Mouse (Mus musculus) layer of hippocampus, postnatal 10 days (tissue): ENCODE data around the gene Cysltr2. TPM values are rescaled to one million over a fixed set of nuclear protein-coding genes. Genes with fewer than 3 reads are reported as not detected.

ENCODE experiments used
- DNase-seq, 2 experiments: peaks; one replicate each; pipeline ENCODE4 v3.0.0; 2021; ENCODE audit warnings: low spot score in 2 of 2
- total RNA-seq, 2 experiments: library from RNA; stranded (reverse); gene quantifications; 2 replicates each; pipeline ENCODE4 v1.2.3; 2021

The Cysltr2 gene
- total RNA-seq, 2 experiments from 2014 or later = 2.1 to 2.3 TPM

DNA sequence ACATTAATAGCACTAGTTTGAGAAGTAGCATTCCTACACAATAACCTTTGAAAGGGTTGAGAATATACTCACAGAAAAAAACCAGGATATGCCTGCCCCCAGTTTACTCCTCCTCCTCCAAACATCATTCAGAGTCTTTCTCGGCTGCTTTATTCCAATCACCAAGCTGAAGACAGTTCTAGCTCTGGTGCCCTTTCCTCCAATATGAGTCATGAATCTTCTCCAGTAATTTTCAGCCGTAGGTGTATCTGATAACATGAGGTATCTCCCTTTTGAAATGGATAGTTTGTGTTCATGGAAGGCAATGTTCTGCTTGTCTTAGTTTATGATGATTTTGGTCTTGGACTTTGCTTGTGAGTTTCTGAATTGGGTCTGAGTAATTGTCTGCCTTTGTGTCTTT is 62.9 kb downstream of the Cysltr2 start:
- DNase-seq = no peak

GRCm38 (mm10) chr14:72985113-72985512 is 63.8 kb downstream of the Cysltr2 start:
- no peak for DNase-seq

GRCm38 (mm10) chr14:72983456-72983855 is 65.5 kb downstream of the Cysltr2 start:
- peak; percentile 89 to 91 for DNase-seq

GRCm38 (mm10) chr14:72982981-72983436 is 65.9 kb downstream of the Cysltr2 start:
- no peak for DNase-seq

DNA sequence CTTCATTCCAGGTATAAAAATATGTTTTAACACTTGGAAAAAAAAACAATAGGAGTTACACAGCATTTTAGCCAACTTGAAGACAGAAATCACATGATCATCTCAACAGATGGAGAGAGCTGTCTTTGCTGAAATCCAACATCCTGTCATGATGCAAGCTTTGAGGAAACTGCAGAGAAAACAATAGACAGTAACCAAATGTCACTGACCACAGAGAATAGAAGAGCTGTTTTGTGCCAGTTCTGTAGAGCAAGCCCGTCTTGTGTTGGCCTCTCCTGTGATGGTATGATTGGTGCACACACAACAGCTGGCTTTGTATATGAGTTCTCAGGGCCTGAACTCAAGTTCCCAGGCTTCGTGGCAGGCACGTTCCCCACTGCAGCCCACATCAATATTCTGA is 68.2 kb downstream of the Cysltr2 start:
- no peak for DNase-seq

GRCm38 (mm10) chr14:72980106-72980505 is 68.8 kb downstream of the Cysltr2 start:
- no peak for DNase-seq

DNA sequence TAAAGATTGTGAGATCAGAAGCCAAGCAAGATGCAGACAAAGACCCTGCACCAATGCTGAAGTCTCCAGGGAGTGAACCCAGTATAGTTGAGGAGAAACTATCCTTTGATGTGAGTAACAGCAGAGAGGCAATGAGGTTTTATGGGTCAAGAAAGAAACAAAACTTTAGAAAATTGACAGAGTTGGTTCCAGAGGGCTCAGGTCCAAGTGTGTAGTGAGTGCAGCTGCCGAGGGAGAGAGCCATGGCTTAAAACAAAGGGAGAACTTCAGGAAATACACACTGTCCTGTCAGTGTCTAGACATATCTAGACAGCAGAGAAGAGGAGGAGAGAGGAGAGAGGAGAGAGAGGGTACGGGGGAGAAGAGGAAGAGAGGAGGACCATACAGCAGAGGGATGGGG is 72.8 kb downstream of the Cysltr2 start:
- no peak for DNase-seq

Other genes starting within 250 kb of the Cysltr2 start
- 10 to 100 TPM; 33.0 to 33.1 TPM for gene Rcbtb2, start 73.9 kb upstream of the Cysltr2 start, total RNA-seq
- 1 to 10 TPM; 1.8 TPM for gene Lpar6, start 188.8 kb upstream of the Cysltr2 start, total RNA-seq